Mouse (Mus musculus) megakaryocyte, embryonic 14.5 days (primary cell): ENCODE data around the gene Nrxn2.

Source experiments
- FLI1 ChIP-seq: IDR thresholded peaks from 2 replicates; pipeline ENCODE4 v1.6.1; 2012; ENCODE audit warnings: low read length, inconsistent platforms, mixed read lengths
- GATA1 ChIP-seq: IDR thresholded peaks from 3 replicates; pipeline ENCODE4 v1.6.1; 2012; ENCODE audit warnings: mixed read lengths, low read length, inconsistent platforms, borderline replicate concordance

- no peak for TF ChIP-seq GATA1
- no peak for TF ChIP-seq FLI1
Observed at GRCm38 (mm10) chr19:6530359-6530758, 111.8 kb downstream of the Nrxn2 start.
